Mouse (Mus musculus) testis, postnatal 14 days (tissue): ENCODE measurements around the gene Tdpoz5.
"Not testable (repeated sequence)": the region's sequence is repeated elsewhere in the genome, so short reads cannot be mapped to it uniquely, and the experiment has no call there.

ENCODE experiments used
- DNase-seq: peaks from one replicate; pipeline ENCODE4 v3.0.0; 2021; ENCODE audit warnings: low spot score

Tdpoz5 gene

GRCm38 (mm10) chr3:93961214-93961613 lies at the start of gene Tdpoz5:
TSS of gene Tdpoz5 (minus strand) at chr3:93961314.
- DNase-seq: not testable (repeated sequence)

- DNase-seq: not testable (repeated sequence)
Measured at GRCm38 (mm10) chr3:93968938-93969337, 7.8 kb upstream of the Tdpoz5 start.

- DNase-seq: not testable (repeated sequence)
Measured at GRCm38 (mm10) chr3:93943443-93943842, 17.7 kb downstream of the Tdpoz5 start, which contains the start of gene Gm9117. TSS of gene Gm9117 (minus strand) at chr3:93943543.

GRCm38 (mm10) chr3:93938386-93938785 lies 22.7 kb downstream of the Tdpoz5 start:
- not testable (repeated sequence) for DNase-seq
